9 mouse cellular contexts compared by ENCODE assay signal in genomic region chr17:5733400-5733799, GRCm38 (mm10).
DNase-seq lines count a peak whose midpoint lies in the region; ATAC-seq and TF ChIP-seq lines count a peak whose summit lies in the region.
"Had no signal": no experiment of that assay in that cellular context is flagged by ENCODE, and none has a peak within 500 bp of the region (broad histone marks: within the 10 kb centered on the region; RNA-seq: fewer than 3 reads in every experiment).

No protein-coding gene starts in this region.

- H3K27me3 ChIP-seq in intestine, postnatal 0 days (replicated peaks; ENCODE audit: control insufficient read depth, insufficient read depth, low read length) = no peaks in the 10 kb centered on the region
- no peaks in the 10 kb centered on the region for H3K27me3 ChIP-seq in intestine, embryonic 15.5 days (replicated peaks)
- no peaks in the 10 kb centered on the region for H3K27me3 ChIP-seq in MEL (ENCODE audit: control insufficient read depth in 1 of 2, insufficient read depth in 2 of 2, low read length in 2 of 2)
- H3K27me3 ChIP-seq: midbrain, embryonic 12.5 days had no signal

- ATAC-seq in intestine, postnatal 0 days = peak; percentile 28; the same call in 1 of the 2 replicates
- no peak for ATAC-seq in intestine, embryonic 15.5 days
- peak; percentile 51 to 62 for ATAC-seq in hematopoietic stem cell, adult 5-6 weeks (replicated peaks in 1 of 2; ENCODE audit: insufficient read depth in 1 of 2, low FRiP score in 2 of 2, low TSS enrichment in 1 of 2, low read depth in 1 of 2, poor library complexity in 2 of 2, severe bottlenecking in 2 of 2)

- 25% methylated on average over 7 of the region's 7 CpGs for WGBS in intestine, postnatal 0 days
- 30% methylated on average over 7 of the region's 7 CpGs for WGBS in intestine, embryonic 15.5 days

- H3K9me3 ChIP-seq in intestine, postnatal 0 days (ENCODE audit: control insufficient read depth) = no peaks in the 10 kb centered on the region
- H3K9me3 ChIP-seq in intestine, embryonic 15.5 days = no peaks in the 10 kb centered on the region
- no peaks in the 10 kb centered on the region for H3K9me3 ChIP-seq in MEL (replicated peaks; ENCODE audit: insufficient read depth, low read length)
- H3K9me3 ChIP-seq: midbrain, embryonic 12.5 days had no signal

- no peaks in the 10 kb centered on the region for H3K79me2 ChIP-seq in MEL (ENCODE audit: control insufficient read depth, insufficient read depth, low read length, poor library complexity)

- TF ChIP-seq RAD21 in MEL (IDR thresholded peaks at IDR 0.05; ENCODE audit: low read depth, low read length) = peak; percentile 64

- no peak overlapping the region for H3K4me2 ChIP-seq in intestine, postnatal 0 days (replicated peaks; ENCODE audit: low read depth)
- no peak overlapping the region for H3K4me2 ChIP-seq in intestine, embryonic 15.5 days (replicated peaks)
- H3K4me2 ChIP-seq: midbrain, embryonic 12.5 days had no signal

- peak; percentile 76 for DNase-seq in MEL (ENCODE audit: low read depth, low spot score)
- DNase-seq in c-Kit-positive CD71-positive TER-119-positive erythroid progenitor cells, embryonic 14.5 days (ENCODE audit: low spot score) = peak; percentile 50
- peak; percentile 14 to 36 for DNase-seq in lung, adult 18-20 months
- DNase-seq in spleen, postnatal 10 days (ENCODE audit: low spot score in 2 of 2) = peak; percentile 33 to 83
- DNase-seq in ovary, postnatal 10 days (ENCODE audit: low spot score) = no peak

- H3K36me3 ChIP-seq in intestine, postnatal 0 days (ENCODE audit: control insufficient read depth, insufficient read depth) = no peaks in the 10 kb centered on the region
- H3K36me3 ChIP-seq in intestine, embryonic 15.5 days = no peaks in the 10 kb centered on the region
- peaks cover 0 to 11% of the 10 kb centered on the region in 2 experiments; a peak in 2 of 4 replicates for H3K36me3 ChIP-seq in MEL (ENCODE audit: control insufficient read depth in 1 of 2, insufficient read depth in 2 of 2, low read length in 2 of 2)
- H3K36me3 ChIP-seq: midbrain, embryonic 12.5 days had no signal

- H3K4me1 ChIP-seq in intestine, postnatal 0 days (replicated peaks; ENCODE audit: control insufficient read depth, insufficient read depth, low read length) = no peaks in the 10 kb centered on the region
- H3K4me1 ChIP-seq in intestine, embryonic 15.5 days (replicated peaks) = no peaks in the 10 kb centered on the region
- H3K4me1 ChIP-seq in MEL (ENCODE audit: control insufficient read depth in 1 of 2, insufficient read depth in 2 of 2, low read length in 2 of 2) = peaks cover 6 to 15% of the 10 kb centered on the region in 2 experiments
- H3K4me1 ChIP-seq: midbrain, embryonic 12.5 days had no signal

- H3K27ac ChIP-seq in intestine, postnatal 0 days (ENCODE audit: low read depth, low read length) = no peak overlapping the region
- H3K27ac ChIP-seq in intestine, embryonic 15.5 days = no peak overlapping the region
- H3K27ac ChIP-seq in MEL (ENCODE audit: control insufficient read depth, low read depth, low read length) = no peak overlapping the region
- H3K27ac ChIP-seq: midbrain, embryonic 12.5 days had no signal

- no peak overlapping the region for H3K4me3 ChIP-seq in intestine, postnatal 0 days (ENCODE audit: low read depth, low read length)
- H3K4me3 ChIP-seq in intestine, embryonic 15.5 days (replicated peaks) = no peak overlapping the region
- H3K4me3 ChIP-seq in MEL (ENCODE audit: control insufficient read depth in 1 of 2, insufficient read depth in 1 of 2, low read depth in 2 of 2, low read length in 2 of 2) = no peak overlapping the region
- H3K4me3 ChIP-seq: midbrain, embryonic 12.5 days had no signal

- TF ChIP-seq CTCF in intestine, postnatal 0 days (IDR thresholded peaks at IDR 0.05; ENCODE audit: low read depth) = peak; percentile 74
- peak; percentile 74 to 82 (median 74) for TF ChIP-seq CTCF in MEL (IDR thresholded peaks at IDR 0.05 in 2 of 3, conservative IDR thresholded peaks at IDR 0.05 in 1 of 3; ENCODE audit: control insufficient read depth in 1 of 3, insufficient read depth in 1 of 3, low read depth in 2 of 3, low read length in 3 of 3, poor library complexity in 1 of 3, severe bottlenecking in 1 of 3)

- no peak overlapping the region for H3K9ac ChIP-seq in intestine, postnatal 0 days (ENCODE audit: low read depth, low read length)
- no peak overlapping the region for H3K9ac ChIP-seq in intestine, embryonic 15.5 days
- no peak overlapping the region for H3K9ac ChIP-seq in MEL (ENCODE audit: control insufficient read depth, low read depth, low read length, poor library complexity, severe bottlenecking)
- H3K9ac ChIP-seq: midbrain, embryonic 12.5 days had no signal

- TF ChIP-seq POLR2A in MEL (IDR thresholded peaks at IDR 0.05; ENCODE audit: control insufficient read depth in 1 of 2, insufficient read depth in 1 of 2, low read depth in 1 of 2, low read length in 2 of 2, poor library complexity in 1 of 2) = no peak

- no peak for TF ChIP-seq EP300 in MEL (IDR thresholded peaks at IDR 0.05; ENCODE audit: low read depth in 1 of 2, low read length in 2 of 2)

TF ChIP-seq in MEL, 35 proteins besides CTCF, POLR2A, EP300 and RAD21:
- TF ChIP-seq ZNF384 (IDR thresholded peaks at IDR 0.05; ENCODE audit: low read depth, low read length) = no peak
- peak; percentile 46 for TF ChIP-seq ZC3H11A (IDR thresholded peaks at IDR 0.05; ENCODE audit: low read depth, low read length)
- TF ChIP-seq SMC3 (IDR thresholded peaks at IDR 0.05; ENCODE audit: low read depth, low read length) = peak; percentile 77
TF ChIP-seq in MEL: peak in this region for 2.
